Mouse (Mus musculus): ENCODE measurements at regions not wholly inside any gene's neighbourhood (a gene's known extent, or its start where the extent isn't known, plus 50 kb on each side); places are given as distances from the start of the nearest gene placed in this dataset.

GRCm38 (mm10) chr3:143903421-143903820, 301.6 kb downstream of the Lmo4 start:
- TF ChIP-seq CTCF (IDR thresholded peaks at IDR 0.05; ENCODE audit: low read depth) (no peak), EP300 (IDR thresholded peaks at IDR 0.05; ENCODE audit: low read depth) (no peak)
